Mouse (Mus musculus) kidney, postnatal 25 days (tissue): ENCODE data around the gene Gnmt.

Source experiments
- DNase-seq, 2 experiments: peaks; one replicate each; pipeline ENCODE4 v3.0.0; 2021; ENCODE audit warnings: mixed read lengths in 2 of 2

Gnmt gene

DNA sequence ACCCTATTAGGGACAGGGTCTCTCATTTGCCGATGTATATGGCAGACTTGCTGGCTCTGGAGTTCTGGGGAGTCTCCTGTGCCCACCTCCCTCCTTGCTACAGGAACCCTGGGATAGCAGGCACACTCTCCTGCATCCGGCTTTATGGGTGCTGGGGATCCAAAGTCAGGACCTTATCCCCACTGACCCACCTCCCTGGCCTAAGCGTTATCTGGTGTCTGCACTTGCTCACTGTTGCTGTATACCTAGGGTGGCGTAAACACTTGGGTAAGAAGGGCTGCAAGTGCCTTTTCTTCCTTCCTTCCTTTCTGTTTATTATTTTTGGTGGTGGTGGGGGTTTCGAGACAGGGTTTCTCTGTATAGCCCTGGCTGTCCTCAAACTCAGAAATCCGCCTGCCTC, 12.3 kb upstream of the Gnmt start:
- no peak for DNase-seq

DNA sequence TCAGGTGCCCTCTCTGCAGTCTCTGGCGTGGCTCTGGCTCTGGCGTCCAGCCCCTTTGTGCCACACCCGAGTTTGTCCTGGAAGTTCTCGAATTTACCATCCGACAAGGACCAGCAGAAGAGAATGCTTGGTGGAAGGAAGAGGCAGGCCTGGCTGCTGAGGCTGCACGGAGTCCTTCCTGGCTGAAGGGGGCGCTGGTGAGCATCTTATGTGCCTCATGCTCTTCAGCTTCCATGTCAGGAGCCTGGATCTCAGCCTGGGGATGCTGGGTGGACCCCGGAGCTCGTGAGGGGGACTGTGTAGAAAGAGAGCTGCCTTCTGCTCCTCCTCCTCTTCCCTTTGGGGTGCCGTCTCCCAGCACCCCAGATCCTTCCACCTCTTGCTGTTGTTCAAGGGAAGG, 7.2 kb upstream of the Gnmt start:
- DNase-seq = peak in 1 of 2 experiments; percentile 37

GRCm38 (mm10) chr17:46735287-46735686, 6.3 kb upstream of the Gnmt start:
- DNase-seq = no peak

GRCm38 (mm10) chr17:46734055-46734454, 5.1 kb upstream of the Gnmt start:
- DNase-seq = no peak

DNA sequence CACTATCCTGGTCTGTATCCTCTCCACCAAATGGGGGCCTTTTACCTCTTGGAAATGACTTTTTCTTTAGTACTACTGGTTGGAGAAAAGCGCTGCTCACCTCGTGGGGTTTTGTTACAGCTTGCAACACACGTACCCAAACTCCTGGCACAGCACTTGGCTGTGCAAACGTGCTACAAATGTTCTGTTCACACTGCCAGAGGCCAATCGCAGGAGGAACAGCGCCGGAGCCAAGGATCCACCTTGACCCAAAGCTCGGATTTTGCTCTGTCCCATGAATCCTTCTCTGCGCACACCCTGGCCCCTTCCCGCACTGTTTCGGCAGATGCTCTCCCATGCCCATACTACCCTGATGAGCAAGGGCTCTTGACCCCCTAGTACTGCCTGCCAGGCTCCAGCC, 472 bp downstream of the Gnmt start:
- no peak for DNase-seq

DNA sequence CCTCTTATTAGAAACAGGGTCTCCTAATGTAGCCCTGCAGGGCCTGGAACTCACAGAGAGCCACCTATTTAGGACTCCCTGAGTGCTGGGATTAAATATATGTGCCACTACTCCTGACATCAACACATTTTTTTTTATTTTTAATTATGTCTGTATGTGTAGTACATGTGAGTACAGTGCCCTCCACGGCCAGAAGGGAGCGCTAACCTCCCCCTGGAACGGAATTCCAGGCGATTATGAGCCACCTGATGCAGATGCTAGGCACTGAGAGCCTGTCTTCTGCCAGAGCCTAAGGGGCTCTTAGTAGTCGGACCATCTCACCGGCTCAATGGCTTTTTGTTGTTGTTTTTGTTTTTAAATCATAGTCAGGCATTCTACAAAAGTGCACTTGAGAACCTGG, 947 bp downstream of the Gnmt start:
- DNase-seq = peak; percentile 67 to 69

DNA sequence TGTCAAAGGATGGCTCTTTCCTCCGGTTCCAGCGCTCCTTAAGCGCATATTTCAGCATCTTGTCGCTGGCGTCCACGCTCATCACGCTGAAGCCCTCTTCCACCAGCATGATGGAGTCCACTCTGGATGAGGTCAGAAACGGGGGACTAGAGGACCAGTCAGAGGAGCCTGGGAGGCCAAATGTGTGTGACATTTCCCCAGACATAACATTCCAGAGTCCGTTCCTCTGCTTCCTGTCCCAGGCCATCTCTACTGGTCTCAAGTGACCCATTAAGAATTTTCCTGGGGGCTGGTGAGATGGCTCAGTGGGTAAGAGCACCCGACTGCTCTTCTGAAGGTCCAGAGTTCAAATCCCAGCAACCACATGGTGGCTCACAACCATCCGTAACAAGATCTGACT, 1.7 kb downstream of the Gnmt start:
- DNase-seq = no peak

GRCm38 (mm10) chr17:46725731-46726645, 3.0 kb downstream of the Gnmt start:
- no peak for DNase-seq

GRCm38 (mm10) chr17:46725273-46725672, 3.7 kb downstream of the Gnmt start:
- DNase-seq = no peak

DNA sequence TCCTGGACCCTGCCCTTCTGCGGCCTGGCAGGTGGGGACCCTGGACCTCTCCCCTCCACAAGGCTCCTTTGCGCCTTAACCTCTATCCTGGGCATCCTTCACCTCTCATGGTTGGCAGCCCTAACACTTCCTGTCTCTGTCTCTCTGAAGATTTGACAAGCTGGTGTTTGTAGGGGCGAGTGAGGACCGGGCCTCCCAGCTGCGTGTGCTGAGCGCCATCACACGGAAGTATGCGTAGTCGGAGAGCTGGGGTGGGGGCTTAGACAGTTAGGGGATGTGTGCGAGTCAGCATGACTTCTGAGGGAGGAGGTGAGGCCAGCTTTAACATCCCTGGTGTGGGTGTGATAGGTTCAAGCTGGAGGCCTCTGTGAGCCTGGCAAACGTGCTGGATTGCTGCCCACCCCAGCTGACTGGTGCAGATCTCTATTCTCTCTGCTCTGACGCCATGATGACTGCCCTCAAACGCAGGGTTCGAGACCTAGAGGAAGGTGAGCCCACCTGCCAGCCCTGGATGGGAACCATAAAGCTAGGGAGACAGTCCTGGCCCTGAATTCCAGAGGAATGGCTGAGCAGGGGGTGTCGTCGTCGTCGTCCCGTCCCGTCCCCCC, 4.4 kb downstream of the Gnmt start:
- no peak for DNase-seq

- no peak for DNase-seq
Measured at GRCm38 (mm10) chr17:46721077-46721476, 7.9 kb downstream of the Gnmt start.

DNA sequence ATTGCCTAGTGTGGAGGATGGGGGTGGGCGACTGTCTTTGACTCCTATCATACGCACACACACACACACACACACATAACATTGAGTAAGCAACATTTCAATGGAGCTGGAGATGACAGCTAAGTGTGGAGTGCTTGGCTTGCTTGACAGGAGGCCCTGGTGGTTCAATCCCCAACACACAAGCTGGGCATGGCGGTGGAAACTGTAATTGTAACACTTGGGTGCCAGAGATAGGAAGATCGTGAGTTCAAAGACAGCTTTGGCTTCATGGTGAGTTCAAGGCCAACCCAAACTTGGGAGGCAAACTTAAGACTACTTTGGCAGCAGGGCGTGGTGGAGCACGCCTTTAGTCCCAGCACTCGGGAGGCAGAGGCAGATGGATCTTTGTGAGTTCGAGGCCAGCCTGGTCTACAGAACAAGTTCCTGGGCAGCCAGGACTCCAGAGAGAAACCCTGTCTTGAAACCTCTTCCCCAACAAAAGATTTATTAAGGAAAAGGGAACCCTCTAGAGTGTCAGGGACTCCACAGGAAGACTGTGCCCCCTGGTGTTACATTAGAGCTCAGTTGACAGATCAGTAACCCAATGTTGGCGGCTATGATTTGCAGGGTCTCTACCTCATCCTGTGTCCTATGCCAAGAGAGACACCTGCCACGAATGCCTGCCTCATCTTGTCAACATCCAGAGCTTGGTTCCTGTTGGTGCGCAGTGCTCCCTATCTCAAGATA, 14.0 kb downstream of the Gnmt start:
- peak in 1 of 2 experiments; percentile 46 for DNase-seq

DNA sequence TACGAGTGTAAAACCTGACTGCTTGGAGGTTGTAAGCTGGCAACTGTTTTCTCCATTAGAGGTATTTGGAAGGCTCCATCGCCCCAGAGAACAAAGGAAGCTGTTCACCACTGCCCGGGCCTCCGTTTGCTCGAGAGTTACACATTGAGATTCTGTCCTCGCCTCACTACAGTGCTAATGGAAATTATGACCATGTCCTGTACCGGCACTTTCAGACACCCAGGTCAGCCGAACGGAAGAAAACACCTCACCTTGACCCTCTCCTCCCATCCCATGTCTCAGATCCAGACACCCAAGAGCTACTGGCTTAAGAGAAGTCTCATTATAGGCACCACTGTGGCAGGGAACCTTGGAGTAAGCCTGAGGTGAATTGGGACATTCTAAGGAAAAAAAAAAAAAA, 15.1 kb downstream of the Gnmt start:
- DNase-seq = no peak

DNA sequence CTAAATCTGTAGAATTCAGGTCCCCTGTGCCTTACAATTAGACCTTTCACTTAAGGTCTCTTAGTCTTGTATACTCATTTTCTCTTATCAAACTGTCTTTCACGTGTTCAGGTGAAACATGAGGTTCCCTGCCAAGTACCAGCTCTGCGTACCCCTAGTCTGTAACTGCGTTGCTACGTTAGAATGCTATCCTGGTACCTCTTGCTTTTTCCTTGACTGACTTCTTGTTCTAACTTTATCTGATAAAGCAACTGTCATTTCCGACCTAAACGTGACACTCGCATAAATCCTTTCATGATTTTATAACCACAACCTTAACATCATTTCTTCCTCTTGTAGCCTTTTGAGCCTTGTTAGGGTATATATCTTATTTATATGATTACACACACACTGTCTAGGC, 16.5 kb downstream of the Gnmt start:
- DNase-seq = no peak

- DNase-seq = peak; percentile 66 to 81
Measured at GRCm38 (mm10) chr17:46711612-46712271, 17.2 kb downstream of the Gnmt start.

DNA sequence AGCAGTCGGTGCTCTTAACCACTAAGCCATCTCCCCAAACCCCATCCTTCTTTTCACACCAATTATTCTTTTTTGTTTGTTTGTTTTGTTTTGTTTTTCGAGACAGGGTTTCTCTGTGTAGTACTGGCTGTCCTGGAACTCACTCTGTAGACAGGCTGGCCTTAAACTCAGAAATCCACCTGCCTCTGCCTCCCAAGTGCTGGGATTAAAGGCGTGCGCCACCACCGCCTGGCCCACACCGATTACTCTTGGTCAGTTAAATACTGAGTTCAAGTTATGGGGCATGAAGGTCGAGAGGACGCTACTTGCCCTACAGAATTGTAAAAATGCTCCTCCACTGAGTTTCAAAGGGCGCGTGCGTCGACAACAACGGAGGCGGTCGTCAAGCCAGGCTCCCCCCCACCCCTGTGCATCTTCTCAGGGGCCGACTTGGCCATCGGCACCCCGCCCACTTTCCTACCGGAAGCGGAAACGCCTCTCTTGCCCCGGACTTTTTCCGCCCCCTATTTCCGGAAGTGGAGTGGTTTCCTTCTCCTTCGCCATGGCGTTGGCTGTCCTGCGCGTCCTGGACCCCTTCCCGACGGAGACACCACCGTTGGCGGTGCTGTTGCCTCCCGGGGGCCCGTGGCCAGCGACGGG, 17.9 kb downstream of the Gnmt start, which contains the start of gene Pex6:
Gene Pex6, plus strand, starts transcription at position 505 of the 639 bp plus-strand sequence.
- DNase-seq = peak; percentile 97

DNA sequence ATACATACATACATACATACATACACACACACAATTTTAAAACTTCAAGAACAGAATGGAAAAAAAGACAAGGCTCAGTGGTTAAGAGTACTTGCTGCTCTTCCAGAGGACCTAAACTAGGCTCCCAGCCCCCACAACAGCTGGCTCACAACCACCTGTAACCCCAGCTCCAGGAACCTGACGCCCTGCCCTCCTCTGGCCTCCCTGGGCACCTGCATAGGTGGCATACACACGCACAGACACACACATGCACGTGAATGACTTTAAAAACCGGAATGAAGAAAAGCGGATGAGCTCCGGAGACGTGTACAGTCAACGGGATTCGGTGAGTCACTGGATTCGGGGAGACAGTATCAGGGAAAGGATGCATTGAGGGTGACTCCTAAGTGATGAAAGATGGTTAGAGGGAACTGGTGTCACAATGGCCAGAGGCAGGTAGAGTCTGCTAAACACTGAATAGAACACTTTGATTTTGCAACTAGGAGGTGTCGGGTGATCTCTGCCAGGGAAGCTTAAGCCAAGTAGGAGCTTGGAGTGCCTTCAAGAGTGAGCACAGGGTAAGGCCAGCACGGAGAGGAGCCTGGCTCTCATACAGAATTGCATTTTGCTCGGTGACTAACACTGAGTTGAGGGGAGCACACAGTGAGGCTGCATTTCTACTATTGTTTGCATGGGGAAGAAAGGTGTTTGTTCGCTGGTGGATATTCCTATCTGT, 22.4 kb downstream of the Gnmt start:
- DNase-seq = no peak

DNA sequence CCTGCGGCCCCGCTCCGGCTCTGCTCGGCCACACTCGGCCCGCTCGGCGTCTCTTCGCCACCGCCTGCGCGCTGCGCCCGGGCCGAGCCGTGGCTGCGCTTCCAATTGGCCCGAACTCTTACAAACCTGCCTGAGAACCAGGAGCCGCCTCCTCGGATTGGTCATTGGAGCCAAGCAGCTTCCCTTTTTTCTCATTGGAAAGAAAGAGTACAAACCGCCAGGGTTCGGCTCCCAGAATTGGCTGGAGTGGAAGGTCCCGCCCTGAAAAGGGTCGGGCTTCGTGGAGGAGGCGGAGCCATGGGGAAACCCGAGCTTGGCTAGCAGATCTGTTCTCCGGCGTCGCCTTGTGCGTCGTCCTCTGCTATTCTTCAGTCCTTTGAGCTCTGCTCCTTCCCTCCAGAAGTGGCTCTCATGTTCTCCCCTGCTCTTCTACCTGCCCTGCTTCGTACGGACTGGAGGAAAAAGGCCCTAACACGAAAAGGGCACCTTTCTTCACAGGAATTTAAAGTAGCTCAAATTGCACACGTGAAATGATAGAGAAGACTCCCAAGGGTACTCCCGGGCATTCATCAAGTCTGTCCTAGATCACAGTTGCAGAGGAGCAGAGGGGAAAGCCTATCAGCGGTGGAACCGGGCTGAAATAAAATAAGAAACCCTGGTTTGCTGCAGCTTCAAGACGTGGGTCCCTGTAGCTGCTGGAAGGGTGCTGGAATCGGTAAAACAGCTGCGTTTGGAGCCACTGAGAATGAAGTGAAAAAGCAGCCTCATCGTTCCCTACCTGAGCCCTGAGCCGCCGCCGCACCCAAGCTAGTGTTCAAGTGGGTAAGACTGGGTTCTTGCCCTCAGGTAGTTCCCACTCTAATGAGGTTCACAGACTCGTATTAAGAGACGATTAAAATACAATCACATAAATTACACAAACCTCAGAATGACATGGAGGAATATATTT, 23.8 kb downstream of the Gnmt start, which contains the start of gene Ppp2r5d:
Gene Ppp2r5d, minus strand, starts transcription at position 225 of the 949 bp plus-strand sequence.
- DNase-seq = peak; percentile 96 to 98

GRCm38 (mm10) chr17:46703971-46704886, 24.7 kb downstream of the Gnmt start:
- DNase-seq = no peak
